ENCODE assay signal across 27 mouse cellular contexts in the genomic region with DNA sequence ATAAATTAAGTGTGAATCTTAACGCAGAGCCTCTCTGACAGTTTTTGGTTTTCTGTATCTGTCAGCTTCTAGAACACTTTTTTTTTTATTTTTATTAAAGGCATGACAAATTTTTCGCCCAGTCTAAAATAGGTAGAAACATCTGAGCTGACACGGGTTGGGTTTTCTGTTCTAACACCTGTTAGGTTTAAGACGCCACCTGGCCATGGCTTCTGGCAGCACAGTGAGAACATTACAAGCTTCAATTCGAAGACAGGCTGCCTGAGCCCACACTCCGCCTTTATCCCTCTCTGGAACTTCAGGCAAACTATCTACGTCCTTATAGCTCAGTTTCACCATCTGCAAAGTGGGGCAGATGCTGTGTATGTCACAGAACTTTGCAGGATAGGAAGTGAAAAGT.
A peak's percentile ranks its signal among the peaks of the same experiment; 100 is the strongest.
DNase-seq lines count a peak whose midpoint lies in the region; ATAC-seq lines count a peak whose summit lies in the region.
"Had no signal": no experiment of that assay in that cellular context is flagged by ENCODE, and none has a peak within 500 bp of the region (broad histone marks: within the 10 kb centered on the region; RNA-seq: fewer than 3 reads in every experiment).

No protein-coding gene starts in this region.

- H3K4me3 ChIP-seq in forebrain, embryonic 15.5 days, result no peak overlapping the region
- H3K4me3 ChIP-seq: embryonic facial prominence, embryonic 13.5 days; embryonic facial prominence, embryonic 15.5 days; erythroblast, embryonic 14.5 days; forebrain, embryonic 10.5 days; forebrain, embryonic 12.5 days had no signal

- DNase-seq in layer of hippocampus, adult 18-20 months (ENCODE audit: low spot score in 2 of 2), result peak; percentile 5 to 15
- DNase-seq in layer of hippocampus, adult 9-10 months (ENCODE audit: low spot score), result no peak
- DNase-seq in right cerebral cortex, postnatal 25 days, result peak; percentile 10
- DNase-seq in right cerebral cortex, postnatal 4 days, result no peak
- DNase-seq in brain, adult 2 months (ENCODE audit: low read depth, low spot score), result peak; percentile 24
- DNase-seq in telencephalon, adult 2 months (ENCODE audit: low read depth, low spot score), result peak; percentile 8
- DNase-seq in left cerebral cortex, postnatal 10 days (ENCODE audit: extremely low spot score in 1 of 2, low spot score in 2 of 2), result no peak
- DNase-seq: adrenal gland, adult 8-10 months; adrenal gland, postnatal 14 days; adrenal gland, postnatal 36 days; cerebellum, adult 11 months; cerebellum, adult 18-20 months; cerebellum, adult 8-10 months; cerebellum, adult 9-11 months; cerebellum, postnatal 14 days; cerebellum, postnatal 36 days; embryo, embryonic 11 days had no signal

- H3K9ac ChIP-seq in forebrain, embryonic 15.5 days (replicated peaks), result no peak overlapping the region
- H3K9ac ChIP-seq: embryonic facial prominence, embryonic 13.5 days; embryonic facial prominence, embryonic 15.5 days; forebrain, embryonic 12.5 days had no signal

- ATAC-seq in forebrain, embryonic 15.5 days (replicated peaks), result no peak
- ATAC-seq: activated CD4-positive, CD25-positive, alpha-beta regulatory T cell, adult 4 months; forebrain, embryonic 14.5 days; Patski had no signal

- 85% methylated on average over 7 of the region's 7 CpGs for WGBS in forebrain, embryonic 15.5 days

- intact Hi-C loops in left cerebral cortex, postnatal 10 days (cut with DNase I), result no loop called here

- H3K27ac ChIP-seq in forebrain, embryonic 15.5 days (replicated peaks), result no peak overlapping the region
- H3K27ac ChIP-seq: embryonic facial prominence, embryonic 13.5 days; embryonic facial prominence, embryonic 15.5 days; forebrain, embryonic 10.5 days; forebrain, embryonic 12.5 days had no signal

- no peaks in the 10 kb centered on the region for H3K4me1 ChIP-seq in forebrain, embryonic 15.5 days
- H3K4me1 ChIP-seq: embryonic facial prominence, embryonic 13.5 days; embryonic facial prominence, embryonic 15.5 days had no signal

- no peaks in the 10 kb centered on the region for H3K9me3 ChIP-seq in forebrain, embryonic 15.5 days
- H3K9me3 ChIP-seq: embryonic facial prominence, embryonic 13.5 days; embryonic facial prominence, embryonic 15.5 days; forebrain, embryonic 10.5 days; forebrain, embryonic 12.5 days; G1E had no signal

- no peaks in the 10 kb centered on the region for H3K36me3 ChIP-seq in forebrain, embryonic 15.5 days
- H3K36me3 ChIP-seq: embryonic facial prominence, embryonic 13.5 days; embryonic facial prominence, embryonic 15.5 days; forebrain, embryonic 10.5 days; forebrain, embryonic 12.5 days; G1E had no signal

- no peak overlapping the region for H3K4me2 ChIP-seq in forebrain, embryonic 15.5 days (replicated peaks)
- H3K4me2 ChIP-seq: embryonic facial prominence, embryonic 13.5 days; embryonic facial prominence, embryonic 15.5 days; forebrain, embryonic 12.5 days had no signal

- no peaks in the 10 kb centered on the region for H3K27me3 ChIP-seq in forebrain, embryonic 15.5 days
- H3K27me3 ChIP-seq: embryonic facial prominence, embryonic 13.5 days; embryonic facial prominence, embryonic 15.5 days; Patski had no signal

Comparison
In these comparisons a context has a peak if more than half of its experiments do, and no peak if none do; other contexts are left out.
1. DNase-seq: peak in layer of hippocampus, adult 18-20 months (2 of 2), right cerebral cortex, postnatal 25 days (single experiment), brain, adult 2 months (single experiment) and telencephalon, adult 2 months (single experiment); none in layer of hippocampus, adult 9-10 months (single experiment), right cerebral cortex, postnatal 4 days (single experiment) and left cerebral cortex, postnatal 10 days (0 of 2).